Mouse (Mus musculus): ENCODE data around the gene Disc1.

The Disc1 gene

GRCm38 (mm10) chr8:125254188-125255005 is 200.4 kb downstream of the Disc1 start:
- in situ Hi-C loops (cut with MboI, MseI): no loop called here

GRCm38 (mm10) chr8:125255006-125255685 is 201.2 kb downstream of the Disc1 start:
- in situ Hi-C loops (cut with MboI, MseI): no loop called here

DNA sequence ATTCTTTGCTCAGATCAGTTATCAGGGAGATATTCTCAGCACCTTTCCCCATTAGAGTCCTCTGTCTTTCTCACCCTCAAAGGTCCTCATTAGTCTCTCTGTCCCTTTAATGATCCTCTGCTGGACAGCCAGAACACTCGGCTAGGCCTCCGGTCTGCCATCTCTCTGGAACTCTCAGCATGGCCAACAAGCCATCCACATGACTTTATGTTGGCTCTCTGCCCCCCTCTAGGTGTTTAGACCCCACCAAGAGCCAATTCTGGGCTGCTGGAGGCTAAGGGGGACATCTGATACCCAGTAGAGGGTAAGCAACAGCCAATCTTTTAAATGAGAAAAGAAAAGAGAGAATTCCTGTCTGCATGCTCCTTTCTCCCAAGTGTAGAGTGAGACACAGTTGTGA is 203.7 kb downstream of the Disc1 start:
- in situ Hi-C loops (cut with MboI, MseI): no loop called here

DNA sequence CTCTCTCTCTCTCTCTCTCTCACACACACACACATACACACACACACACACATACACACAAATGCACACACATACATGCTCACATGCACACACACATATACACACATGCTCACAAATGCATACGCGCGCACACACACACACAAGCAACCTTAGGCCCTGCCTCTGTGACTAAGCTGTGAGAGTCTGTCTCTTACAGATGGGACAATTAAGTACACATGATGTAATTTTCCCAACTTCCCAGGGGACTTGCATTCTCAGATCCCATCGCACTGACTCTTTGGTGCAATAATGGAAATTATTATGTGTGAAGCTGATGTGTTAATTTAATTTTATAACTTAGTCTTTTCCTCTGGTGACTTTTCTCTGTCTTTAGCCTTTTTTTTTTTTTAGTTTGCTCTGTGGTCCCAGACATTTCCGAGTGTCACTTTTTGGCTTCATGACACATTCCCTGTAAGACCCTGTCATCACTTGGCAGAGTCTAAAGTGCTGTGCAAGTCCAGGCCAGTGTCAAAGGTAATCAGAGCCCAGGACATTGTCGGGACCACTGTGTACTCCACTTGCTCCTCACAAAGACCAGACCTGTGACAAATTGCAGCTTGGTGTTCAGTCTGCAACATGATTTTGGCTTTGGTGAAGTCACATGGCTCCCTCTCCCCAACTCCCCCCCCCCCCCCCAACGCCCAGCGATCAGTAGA is 205.0 kb downstream of the Disc1 start:
- in situ Hi-C loops (cut with MboI, MseI): no loop called here

DNA sequence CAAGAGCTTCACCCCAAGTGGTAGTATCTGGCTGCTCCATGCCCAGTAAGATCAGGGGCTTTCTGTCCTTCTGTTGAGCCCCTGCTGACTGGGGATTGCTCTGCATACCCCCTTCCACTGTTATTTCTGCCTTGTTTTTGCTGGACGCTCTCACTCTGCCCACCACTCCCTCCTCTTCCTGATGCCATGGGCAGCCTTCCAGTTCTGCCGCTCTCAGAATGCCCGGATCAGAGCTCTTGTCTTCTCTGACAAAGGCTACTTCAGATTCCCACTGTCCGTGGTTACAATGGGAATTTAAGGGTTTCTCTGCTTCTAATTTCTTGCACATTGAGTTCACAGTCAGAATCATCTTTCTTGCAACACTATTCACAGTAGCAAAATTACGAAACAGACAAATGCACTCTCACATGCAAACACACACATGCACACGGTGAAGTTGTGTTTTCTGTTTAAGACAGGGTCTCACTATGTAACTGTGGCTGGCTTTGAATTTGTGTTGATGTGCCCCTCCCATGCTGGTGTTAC is 214.2 kb downstream of the Disc1 start:
- in situ Hi-C loops (cut with MboI, MseI): no loop called here

DNA sequence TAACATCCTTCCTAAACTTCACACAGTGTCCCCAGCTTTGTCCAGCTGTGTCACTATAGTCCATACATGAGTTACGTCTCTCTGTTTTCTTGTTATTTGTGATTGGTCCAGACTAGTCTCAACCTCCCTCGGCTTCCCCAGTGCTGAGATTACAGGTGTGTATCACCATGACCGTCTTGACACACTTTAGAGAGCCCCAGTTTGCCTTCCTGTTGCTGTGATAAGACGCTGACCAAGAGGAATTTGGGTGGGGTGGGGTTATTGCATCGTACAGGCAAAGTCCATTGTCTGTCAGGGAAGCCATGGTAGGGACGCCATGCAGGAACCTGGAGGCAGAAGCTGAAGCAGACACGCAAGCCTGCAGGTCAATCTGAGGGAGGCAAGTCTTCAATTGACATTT is 216.3 kb downstream of the Disc1 start:
- in situ Hi-C loops (cut with MboI, MseI): no loop called here

- in situ Hi-C loops (cut with MboI, MseI): no loop called here
Observed at GRCm38 (mm10) chr8:125271357-125271756, 217.4 kb downstream of the Disc1 start.

DNA sequence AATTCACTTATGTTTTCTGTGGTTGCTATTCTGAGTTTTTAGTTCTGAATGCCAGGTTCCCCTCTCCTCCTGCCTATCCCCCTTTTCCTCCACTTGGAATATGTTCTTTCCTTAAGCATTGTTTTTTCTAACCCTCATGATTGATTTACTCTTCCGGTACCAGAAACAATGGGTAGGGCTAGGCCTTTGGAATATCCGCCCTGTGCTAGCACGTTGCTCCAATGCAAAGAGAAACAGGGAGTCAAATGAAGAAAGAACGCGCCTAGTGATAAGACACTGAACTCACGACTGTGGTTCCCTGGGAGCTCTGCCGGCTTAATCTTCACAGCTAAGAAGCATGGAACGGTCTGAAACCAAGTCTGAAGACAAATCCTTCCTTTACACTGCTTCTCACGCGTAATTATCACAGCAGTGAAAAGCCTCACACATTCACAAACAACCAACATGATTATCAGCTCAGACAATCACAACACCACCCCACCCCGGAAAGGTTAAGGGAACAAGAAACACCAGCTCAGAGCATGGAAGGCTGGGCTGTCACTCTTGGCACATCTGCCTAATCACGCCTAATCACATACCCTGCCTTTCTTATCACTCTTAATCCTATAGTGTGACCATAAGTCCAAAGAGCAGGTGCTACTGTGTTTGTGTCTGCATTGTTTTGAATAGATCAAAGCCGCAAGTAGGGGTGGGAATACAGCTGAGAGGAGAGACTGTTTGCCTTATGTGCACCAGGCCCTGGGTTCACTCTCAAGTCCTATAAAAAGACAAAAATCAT is 218.3 kb downstream of the Disc1 start:
- in situ Hi-C loops (cut with MboI, MseI): no loop called here

- in situ Hi-C loops (cut with MboI, MseI): no loop called here
Observed at GRCm38 (mm10) chr8:125277071-125277682, 223.2 kb downstream of the Disc1 start.

DNA sequence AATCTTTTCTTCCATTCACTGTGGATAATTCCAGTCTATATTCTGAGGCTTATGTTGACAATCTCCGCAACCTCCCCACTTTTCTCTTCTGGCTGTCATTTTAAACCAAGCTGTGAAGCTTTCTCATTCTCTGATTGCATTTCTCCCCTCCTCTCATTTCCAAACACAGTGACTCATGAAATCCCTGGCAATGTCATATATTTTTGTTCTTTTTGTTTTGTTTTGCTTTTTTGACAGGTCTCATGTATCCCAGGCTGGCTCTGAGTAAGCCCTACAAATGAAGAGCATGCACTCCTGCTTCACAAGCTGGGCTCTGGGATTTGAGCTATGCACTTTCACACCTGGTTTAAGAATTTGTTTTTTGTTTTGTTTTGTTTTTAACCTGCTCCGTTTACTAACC is 225.2 kb downstream of the Disc1 start:
- in situ Hi-C loops (cut with MboI, MseI): no loop called here

DNA sequence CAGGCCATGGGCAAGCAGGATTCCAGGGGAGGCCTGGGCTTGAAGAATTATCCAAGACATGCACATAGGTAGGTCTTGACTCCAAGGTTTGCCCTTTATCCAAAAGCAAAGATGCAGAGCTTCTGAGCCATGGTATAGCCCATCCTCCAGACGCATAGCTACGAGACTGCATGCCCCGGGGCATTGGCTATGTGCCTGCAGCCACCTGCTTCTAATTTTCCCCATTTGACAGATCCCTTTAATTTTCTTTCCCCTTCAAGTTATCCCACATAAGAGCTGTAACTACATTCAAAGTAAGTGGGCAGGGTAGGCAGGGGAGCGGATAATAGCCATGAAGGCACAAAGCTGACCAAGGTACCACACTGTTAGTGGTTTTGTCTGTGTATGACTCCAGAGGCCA is 225.9 kb downstream of the Disc1 start:
- in situ Hi-C loops (cut with MboI, MseI): no loop called here

GRCm38 (mm10) chr8:125282531-125282930 is 228.5 kb downstream of the Disc1 start:
- in situ Hi-C loops (cut with MboI, MseI): no loop called here

- in situ Hi-C loops (cut with MboI, MseI): no loop called here
Observed at GRCm38 (mm10) chr8:125283542-125283941, 229.5 kb downstream of the Disc1 start.

GRCm38 (mm10) chr8:125284875-125285274 is 230.9 kb downstream of the Disc1 start:
- in situ Hi-C loops (cut with MboI, MseI): loop anchor here in 1 of 2 experiments (5.0 kb wide), 1 partner anchor 37 kb away; no protein-coding TSS in a partner anchor

DNA sequence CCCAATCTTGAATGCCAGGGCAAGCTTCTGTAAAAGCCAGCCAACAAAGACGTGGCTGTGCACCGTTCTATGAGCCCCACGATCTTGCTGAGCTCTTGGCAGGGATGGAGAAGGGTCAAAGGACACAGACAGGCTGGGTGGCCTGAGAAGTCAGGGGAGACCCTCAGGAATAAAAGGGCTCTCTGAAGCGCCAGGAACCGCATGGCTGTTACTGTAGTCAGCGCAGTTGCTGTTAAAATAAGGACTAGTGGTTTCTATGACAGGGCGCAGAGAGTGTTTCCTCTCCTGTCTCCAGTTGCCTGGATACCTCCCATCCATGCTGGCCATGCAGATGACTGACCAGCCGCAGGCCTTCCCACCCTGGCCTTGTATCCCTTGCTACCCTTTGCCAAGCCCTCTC is 231.4 kb downstream of the Disc1 start:
- in situ Hi-C loops (cut with MboI, MseI): loop anchor here in 1 of 2 experiments (5.0 kb wide), 1 partner anchor 37 kb away; no protein-coding TSS in a partner anchor

GRCm38 (mm10) chr8:125285966-125286681 is 232.1 kb downstream of the Disc1 start:
- in situ Hi-C loops (cut with MboI, MseI): loop anchor here in 1 of 2 experiments (5.0 kb wide), 1 partner anchor 36 kb away; no protein-coding TSS in a partner anchor

GRCm38 (mm10) chr8:125287311-125287710 is 233.3 kb downstream of the Disc1 start:
- in situ Hi-C loops (cut with MboI, MseI): loop anchor here in 1 of 2 experiments (5.0 kb wide), 1 partner anchor 35 kb away; no protein-coding TSS in a partner anchor

- in situ Hi-C loops (cut with MboI, MseI): loop anchor here in 1 of 2 experiments (5.0 kb wide), 1 partner anchor 34 kb away; no protein-coding TSS in a partner anchor
Observed at GRCm38 (mm10) chr8:125287841-125288341, 233.9 kb downstream of the Disc1 start.

DNA sequence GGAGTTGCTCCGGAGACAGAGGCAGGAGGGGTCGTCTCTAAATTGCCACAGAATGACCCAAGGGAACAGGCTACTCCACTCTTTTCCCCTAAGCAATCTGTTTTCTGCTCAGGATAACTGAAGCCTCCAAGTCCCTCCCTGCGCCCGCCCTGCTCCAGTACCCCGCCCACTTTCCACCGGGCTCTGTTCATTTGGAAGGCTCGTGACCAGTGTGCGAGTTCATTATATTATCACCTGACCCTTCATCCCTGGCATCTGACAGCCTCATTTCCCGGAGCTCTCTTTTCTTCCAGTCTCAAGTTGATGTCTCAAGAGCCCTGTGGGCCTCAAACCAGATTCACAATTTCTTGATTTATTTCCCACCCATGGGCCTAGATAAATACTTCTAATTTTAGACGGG is 237.5 kb downstream of the Disc1 start:
- in situ Hi-C loops (cut with MboI, MseI): no loop called here
